Mouse (Mus musculus): Measurements from ENCODE around the gene Rs1. TPM values are rescaled to one million over a fixed set of nuclear protein-coding genes. Genes with fewer than 3 reads are reported as not detected.

Rs1 gene
- polyA plus RNA-seq, 1 experiment from 2014 or later: not detected

DNA sequence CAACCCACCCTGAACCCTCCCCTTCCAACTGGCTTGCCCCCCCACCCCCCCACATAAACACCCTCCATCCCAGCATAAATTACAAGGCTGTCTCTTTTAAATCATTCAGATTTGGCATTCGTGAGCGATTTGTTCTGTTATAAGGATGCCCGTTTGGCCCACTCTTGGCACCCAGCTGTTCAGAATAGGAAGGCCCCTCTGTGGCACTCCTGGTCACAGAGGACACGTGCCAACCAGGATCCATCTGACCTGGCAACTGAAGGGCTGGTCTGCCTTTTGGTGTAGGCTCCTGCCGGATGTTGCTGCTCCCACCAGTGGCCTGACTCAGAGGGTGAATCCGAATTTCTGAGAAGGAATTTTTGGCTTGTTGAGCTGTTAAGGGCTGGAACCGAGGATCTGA is 40.4 kb downstream of the Rs1 start:
- WGBS: 82% methylated on average over 7 of the region's 7 CpGs
- H3K9me3 ChIP-seq (ENCODE audit: control insufficient read depth, low read length): no peaks in the 10 kb centered on the region
- H3K4me3 ChIP-seq (ENCODE audit: low read depth, low read length): no peak overlapping the region
- DNase-seq (ENCODE audit: low spot score) (no peak), ATAC-seq (ENCODE audit: low FRiP score, low TSS enrichment) (no peak)
- no peaks in the 10 kb centered on the region for H3K36me3 ChIP-seq (ENCODE audit: control insufficient read depth, insufficient read depth, low read length)
- no peaks in the 10 kb centered on the region for H3K4me1 ChIP-seq (replicated peaks; ENCODE audit: control insufficient read depth, insufficient read depth)
- no peak overlapping the region for H3K27ac ChIP-seq (replicated peaks)
- no peaks in the 10 kb centered on the region for H3K27me3 ChIP-seq (ENCODE audit: control insufficient read depth, insufficient read depth, low read length)
- no peak overlapping the region for H3K4me2 ChIP-seq (replicated peaks; ENCODE audit: low read depth)
- H3K9ac ChIP-seq (ENCODE audit: low read length): no peak overlapping the region
- TF ChIP-seq CTCF (IDR thresholded peaks at IDR 0.05; ENCODE audit: low read depth) (no peak), EP300 (optimal IDR thresholded peaks at IDR 0.05) (no peak)

Other genes with a start within 250 kb of the Rs1 start
- 0.05 and 0.06 TPM in 2 replicates for gene Ppef1, start 32.2 kb upstream of the Rs1 start, polyA plus RNA-seq (2015; fragmentation: Nextera tagmentation; extraction: Ambion mirVana)
- gene Gja6, start 139.0 kb downstream of the Rs1 start, polyA plus RNA-seq (2015; fragmentation: Nextera tagmentation; extraction: Ambion mirVana): 0.05 and 0.12 TPM in 2 replicates
- gene Cdkl5, start 226.7 kb downstream of the Rs1 start, polyA plus RNA-seq (2015; fragmentation: Nextera tagmentation; extraction: Ambion mirVana): 0.98 and 1.2 TPM in 2 replicates